Mouse (Mus musculus) C2C12 (cell line): Measurements from ENCODE around the gene Plekha6. TPM values are rescaled to one million over a fixed set of nuclear protein-coding genes. Genes with fewer than 3 reads are reported as not detected.

Source experiments
- H3K27me3 ChIP-seq: one replicate; pipeline ENCODE4 v1.6.1; 2011; ENCODE audit not compliant: control insufficient read depth, insufficient read depth, insufficient read length
- H3K36me3 ChIP-seq: one replicate; pipeline ENCODE4 v1.6.1; 2011; ENCODE audit not compliant: control insufficient read depth, insufficient read depth
- H3K4me3 ChIP-seq: one replicate; pipeline ENCODE4 v1.5.1; 2011; ENCODE audit warnings: mild to moderate bottlenecking, control low read depth; ENCODE audit not compliant: poor library complexity, insufficient read depth, severe bottlenecking
- H3K79me2 ChIP-seq: one replicate; pipeline ENCODE4 v1.6.1; 2011; ENCODE audit not compliant: control insufficient read depth, insufficient read depth
- H3K79me3 ChIP-seq: one replicate; pipeline ENCODE4 v1.6.1; 2011; ENCODE audit warnings: low read depth, control low read depth
- H3ac ChIP-seq: one replicate; pipeline ENCODE3; 2011; ENCODE audit warnings: low read depth; ENCODE audit not compliant: control insufficient read depth, insufficient read length
- CEBPB ChIP-seq: IDR thresholded peaks from one replicate; pipeline ENCODE4 v1.6.1; 2011; ENCODE audit warnings: low read depth, mild to moderate bottlenecking, control low read depth, moderate library complexity
- CTCF ChIP-seq: IDR thresholded peaks from one replicate; pipeline ENCODE4 v1.5.1; 2011; ENCODE audit not compliant: control insufficient read depth, insufficient read depth, insufficient read length
- FOSL1 ChIP-seq: IDR thresholded peaks from one replicate; pipeline ENCODE4 v1.8.0; 2011; ENCODE audit warnings: mild to moderate bottlenecking, low read length; ENCODE audit not compliant: poor library complexity, insufficient read depth, severe bottlenecking
- MAX ChIP-seq: IDR thresholded peaks from one replicate; pipeline ENCODE4 v1.6.1; 2011; ENCODE audit warnings: mild to moderate bottlenecking, control low read depth
- MYOD1 ChIP-seq: IDR thresholded peaks from one replicate; pipeline ENCODE4 v1.6.1; 2011; ENCODE audit warnings: low read depth; ENCODE audit not compliant: control insufficient read depth, insufficient read length
- MYOG ChIP-seq: IDR thresholded peaks from one replicate; pipeline ENCODE4 v1.6.1; 2011; ENCODE audit not compliant: control insufficient read depth, insufficient read length; ENCODE audit errors: extremely low read depth
- USF1 ChIP-seq: IDR thresholded peaks from one replicate; pipeline ENCODE4 v1.6.1; 2011; ENCODE audit warnings: low read depth, mild to moderate bottlenecking, control low read depth, moderate library complexity
- polyA plus RNA-seq: library from polyadenylated mRNA; unstranded; fragments of >200 nt; fragmentation: generic; extraction: Trizol; gene quantifications from one replicate; pipeline ENCODE4 v1.2.1, GENCODE M21; 2012; ENCODE audit warnings: missing spikeins

Gene Plekha6
- polyA plus RNA-seq, 1 experiment: 0.15 TPM

DNA sequence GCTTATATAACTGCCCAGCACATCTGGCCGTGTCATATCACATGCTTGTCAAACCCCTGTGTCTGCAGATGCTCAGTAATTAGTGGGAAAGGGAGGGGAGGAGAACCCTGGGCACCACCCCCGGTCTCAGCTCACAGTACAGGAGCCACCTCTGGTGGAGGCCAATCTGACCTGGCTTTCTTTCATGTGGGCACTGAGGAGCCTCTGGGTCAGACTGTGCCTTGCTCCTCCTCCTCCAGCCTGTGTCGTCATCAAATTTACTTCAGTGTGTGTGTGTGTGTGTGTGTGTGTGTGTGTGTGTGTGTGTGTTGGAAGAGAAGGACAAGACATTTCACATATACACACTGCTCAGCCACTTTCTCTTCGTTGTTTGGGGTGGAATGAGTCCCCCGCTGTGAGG lies 159.3 kb downstream of the Plekha6 start:
- Histone ChIP-seq H3K79me3 (no peaks in the 10 kb centered on the region), H3K27me3 (peaks cover 13% of the 10 kb centered on the region), H3K79me2 (no peaks in the 10 kb centered on the region), H3ac (no peak overlapping the region), H3K4me3 (no peak overlapping the region), H3K36me3 (no peaks in the 10 kb centered on the region)
- TF ChIP-seq MYOD1 (no peak), CEBPB (no peak), MYOG (no peak), MAX (no peak), USF1 (no peak), CTCF (no peak), FOSL1 (no peak)

GRCm38 (mm10) chr1:133325951-133326350 lies 161.9 kb downstream of the Plekha6 start:
- no peaks in the 10 kb centered on the region for H3K79me3 ChIP-seq
- no peaks in the 10 kb centered on the region for H3K36me3 ChIP-seq
- peaks cover 35% of the 10 kb centered on the region for H3K27me3 ChIP-seq
- no peak for TF ChIP-seq FOSL1
- TF ChIP-seq USF1: no peak
- no peak for TF ChIP-seq CTCF
- no peak overlapping the region for H3K4me3 ChIP-seq
- no peaks in the 10 kb centered on the region for H3K79me2 ChIP-seq
- H3ac ChIP-seq: no peak overlapping the region

- H3K79me2 ChIP-seq: no peaks in the 10 kb centered on the region
These were observed 163.1 kb downstream of the Plekha6 start for GRCm38 (mm10) chr1:133327094-133327493.

GRCm38 (mm10) chr1:133328299-133328795 lies 164.3 kb downstream of the Plekha6 start:
- no peaks in the 10 kb centered on the region for H3K79me2 ChIP-seq
- peaks cover 49% of the 10 kb centered on the region for H3K27me3 ChIP-seq
- no peaks in the 10 kb centered on the region for H3K36me3 ChIP-seq
- H3K4me3 ChIP-seq: no peak overlapping the region
- no peak for TF ChIP-seq CTCF
- no peak for TF ChIP-seq CEBPB
- no peak for TF ChIP-seq MYOG
- TF ChIP-seq MYOD1: no peak
- TF ChIP-seq MAX: no peak
- no peak for TF ChIP-seq USF1
- no peak for TF ChIP-seq FOSL1
- no peak overlapping the region for H3ac ChIP-seq
- no peaks in the 10 kb centered on the region for H3K79me3 ChIP-seq

More at GRCm38 (mm10) chr1:133327094-133327493, 163.1 kb downstream of the Plekha6 start:
- no peak overlapping the region for H3K4me3 ChIP-seq
- TF ChIP-seq CEBPB: no peak
- no peak for TF ChIP-seq FOSL1
- TF ChIP-seq USF1: no peak
- TF ChIP-seq MAX: no peak
- TF ChIP-seq CTCF: no peak
- TF ChIP-seq MYOD1: no peak
- TF ChIP-seq MYOG: no peak
- no peaks in the 10 kb centered on the region for H3K79me3 ChIP-seq
- peaks cover 43% of the 10 kb centered on the region for H3K27me3 ChIP-seq
- no peak overlapping the region for H3ac ChIP-seq
- H3K36me3 ChIP-seq: no peaks in the 10 kb centered on the region

GRCm38 (mm10) chr1:133328896-133329637 lies 165.1 kb downstream of the Plekha6 start:
- Histone ChIP-seq H3K79me3 (no peaks in the 10 kb centered on the region), H3K4me3 (no peak overlapping the region), H3K27me3 (peaks cover 47% of the 10 kb centered on the region), H3ac (no peak overlapping the region), H3K79me2 (no peaks in the 10 kb centered on the region), H3K36me3 (no peaks in the 10 kb centered on the region)
- TF ChIP-seq MYOD1 (no peak), MAX (no peak), FOSL1 (no peak), CEBPB (no peak), MYOG (no peak), USF1 (no peak), CTCF (no peak)

- Histone ChIP-seq H3K27me3 (peaks cover 46% of the 10 kb centered on the region), H3ac (no peak overlapping the region), H3K36me3 (no peaks in the 10 kb centered on the region), H3K79me3 (no peaks in the 10 kb centered on the region), H3K4me3 (no peak overlapping the region), H3K79me2 (no peaks in the 10 kb centered on the region)
- TF ChIP-seq USF1 (no peak), CEBPB (no peak), MYOD1 (no peak), MAX (no peak)
These were observed 165.6 kb downstream of the Plekha6 start for GRCm38 (mm10) chr1:133329638-133329964.
